Mouse (Mus musculus): ENCODE measurements around the gene Chst11. TPM values are rescaled to one million over a fixed set of nuclear protein-coding genes. Genes with fewer than 3 reads are reported as not detected.

Gene Chst11
- polyA plus RNA-seq (2016; fragmentation: Nextera tagmentation; extraction: Ambion mirVana) = 0.99 and 1.1 TPM in 2 replicates

DNA sequence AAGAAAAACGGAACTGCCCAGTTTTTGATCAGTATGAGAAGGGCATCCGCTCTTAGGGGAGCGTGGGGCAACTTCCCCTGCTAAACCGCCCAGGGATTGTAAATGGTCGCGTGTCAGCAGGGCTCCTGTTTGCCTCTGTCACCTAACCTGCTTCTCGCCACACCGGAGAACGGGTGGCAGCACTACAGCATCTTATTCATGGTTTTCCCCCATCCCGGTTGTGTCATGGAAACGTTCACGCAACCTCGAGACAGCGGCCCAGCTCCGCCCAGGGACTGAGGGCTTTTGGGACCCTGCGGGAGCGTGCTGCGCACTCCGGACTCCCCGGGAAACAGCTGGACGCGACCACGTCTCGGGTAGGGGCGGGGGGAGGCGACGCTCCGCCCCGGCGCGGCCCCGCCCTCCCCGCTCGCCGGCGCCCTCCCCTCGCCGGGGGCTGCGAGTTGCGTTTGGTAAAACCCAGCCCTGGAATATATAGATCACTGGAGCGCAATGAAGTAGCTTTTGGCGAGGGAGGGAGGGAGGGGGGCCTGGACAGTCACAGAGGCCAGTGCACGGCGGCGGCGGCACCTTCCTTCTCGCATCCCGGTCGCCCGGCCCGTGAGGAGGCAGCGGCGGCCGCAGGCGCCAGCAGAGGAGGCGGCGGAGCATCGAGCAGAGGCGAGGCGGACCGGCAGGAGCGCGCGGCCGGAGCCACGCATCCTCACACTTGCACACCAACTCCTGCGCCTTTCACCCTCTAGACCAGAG is at the start of gene Chst11:
Chst11 (plus strand) TSS at position 549 of the 750 bp plus-strand sequence.
- H3K27me3 ChIP-seq (ENCODE audit: poor library complexity, severe bottlenecking) = peaks cover 78% of the 10 kb centered on the region

DNA sequence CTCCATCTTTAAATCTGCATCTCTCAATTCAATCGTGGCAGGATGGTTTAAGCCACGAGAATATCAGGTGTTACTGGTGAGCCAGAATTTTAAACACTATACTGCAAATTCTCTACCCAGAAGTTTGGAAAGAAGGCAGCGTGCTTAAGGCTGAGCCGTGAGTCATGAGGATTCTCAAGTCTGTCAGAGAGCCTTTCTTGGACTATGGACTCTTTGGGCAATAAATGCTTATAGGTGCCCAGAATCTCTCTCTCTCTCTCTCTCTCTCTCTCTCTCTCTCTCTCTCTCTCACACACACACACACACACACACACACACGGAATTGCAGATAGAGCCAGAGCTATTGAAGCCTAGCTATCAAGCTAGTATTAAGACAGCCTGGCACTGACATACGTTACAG is 49.5 kb upstream of the Chst11 start:
- 89% methylated on average over 6 of the region's 6 CpGs for WGBS
- DNase-seq (ENCODE audit: extremely low spot score, low spot score) = no peak
- Histone ChIP-seq H3K27me3 (ENCODE audit: poor library complexity, severe bottlenecking) (no peaks in the 10 kb centered on the region), H3K4me1 (no peaks in the 10 kb centered on the region), H3K27ac (no peak overlapping the region), H3K9me3 (peaks cover 3% of the 10 kb centered on the region; the same call in 1 of the 2 replicates), H3K36me3 (replicated peaks) (no peaks in the 10 kb centered on the region), H3K4me3 (no peak overlapping the region)

More for the DNA sequence above, at the start of gene Chst11:
- Histone ChIP-seq H3K4me1 (peaks cover 47% of the 10 kb centered on the region), H3K4me3 (peak within 1 kb of the TSS; percentile 84), H3K36me3 (replicated peaks) (no peaks in the 10 kb centered on the region), H3K9me3 (no peaks in the 10 kb centered on the region), H3K27ac (peak within 1 kb of the TSS; percentile 89)
- peak; percentile 82 for DNase-seq (ENCODE audit: extremely low spot score, low spot score)
- WGBS = 0% methylated on average over 65 of the region's 67 CpGs

DNA sequence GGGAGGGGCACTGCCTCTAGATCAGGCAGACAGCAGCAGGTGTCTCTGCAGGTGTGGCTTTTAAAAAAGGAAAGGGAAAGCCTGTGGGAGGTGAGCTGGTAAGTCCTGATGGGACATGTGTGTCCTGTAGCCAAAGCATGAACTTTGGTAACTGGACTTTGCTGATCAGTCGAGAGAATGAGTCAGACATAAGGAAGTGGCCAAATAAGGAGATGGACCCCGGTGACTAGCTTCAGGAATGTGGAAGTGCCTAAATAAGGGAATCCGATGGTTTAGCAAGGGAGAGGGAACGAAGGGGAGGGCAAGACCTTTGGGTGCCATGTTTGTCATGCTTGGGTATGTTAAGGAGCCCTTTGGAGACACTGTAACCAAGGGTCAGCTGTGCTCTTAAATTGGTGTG is 31.9 kb upstream of the Chst11 start:
- Histone ChIP-seq H3K4me3 (no peak overlapping the region), H3K4me1 (0 out of 2 replicates have a peak, but pooled peaks cover 2% of the 10 kb centered on the region), H3K27me3 (ENCODE audit: poor library complexity, severe bottlenecking) (no peaks in the 10 kb centered on the region), H3K36me3 (replicated peaks) (no peaks in the 10 kb centered on the region), H3K27ac (no peak overlapping the region), H3K9me3 (peaks cover 12% of the 10 kb centered on the region)
- WGBS = 88% methylated on average over 4 of the region's 4 CpGs
- DNase-seq (ENCODE audit: extremely low spot score, low spot score) = no peak

DNA sequence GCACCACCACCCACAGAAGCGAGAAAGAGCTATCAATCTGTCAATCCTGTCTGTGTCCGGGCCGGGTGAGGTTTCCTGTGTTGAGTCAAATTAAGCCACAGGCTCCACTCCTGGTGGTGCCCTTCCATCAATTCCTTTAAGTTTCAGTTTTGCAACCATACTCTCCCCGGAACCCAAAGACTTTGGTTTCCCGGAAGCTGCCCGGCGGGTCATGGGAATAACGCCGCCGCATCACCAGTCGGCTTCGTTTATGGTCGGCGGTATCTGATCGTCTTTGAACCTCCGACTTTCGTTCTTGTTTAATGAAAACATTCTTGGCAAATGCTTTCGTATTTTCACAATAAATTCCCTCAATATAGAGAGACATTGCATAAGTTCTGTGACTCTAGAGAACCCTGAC is 30.2 kb upstream of the Chst11 start:
- H3K9me3 ChIP-seq = peaks cover 12% of the 10 kb centered on the region
- no peaks in the 10 kb centered on the region for H3K27me3 ChIP-seq (ENCODE audit: poor library complexity, severe bottlenecking)
- WGBS = 93% methylated on average over 18 of the region's 18 CpGs
- no peak overlapping the region for H3K27ac ChIP-seq
- H3K4me1 ChIP-seq = 0 out of 2 replicates have a peak, but pooled peaks cover 1% of the 10 kb centered on the region
- no peak overlapping the region for H3K4me3 ChIP-seq
- DNase-seq (ENCODE audit: extremely low spot score, low spot score) = no peak
- no peaks in the 10 kb centered on the region for H3K36me3 ChIP-seq (replicated peaks)

DNA sequence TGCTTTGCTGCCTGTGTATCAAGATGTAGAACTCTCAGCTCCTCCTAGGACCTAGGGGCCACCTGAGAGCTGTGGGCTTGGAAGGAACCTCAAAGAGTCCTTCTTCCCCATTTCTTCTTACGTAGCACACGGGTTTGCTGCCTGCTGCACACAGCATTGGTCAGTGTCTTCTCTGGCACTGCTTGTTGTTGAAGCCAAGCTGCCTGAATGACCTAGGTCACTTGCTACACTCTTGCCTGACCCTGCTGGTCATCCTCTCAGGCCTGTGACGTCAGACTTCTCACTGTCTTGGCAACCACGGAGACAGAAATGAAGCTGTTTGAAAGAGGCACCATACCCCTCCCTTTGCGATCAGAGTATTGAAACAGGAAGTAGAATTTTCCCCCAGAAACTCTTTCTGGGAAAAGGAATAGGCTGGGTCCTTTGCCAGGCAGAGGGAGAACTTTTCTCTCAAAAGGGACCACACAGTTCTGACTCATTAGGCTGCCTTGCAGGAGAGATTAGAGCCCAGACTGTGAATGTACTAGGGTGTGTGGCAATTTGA is 27.0 kb upstream of the Chst11 start:
- Histone ChIP-seq H3K4me3 (no peak overlapping the region), H3K4me1 (no peaks in the 10 kb centered on the region), H3K36me3 (replicated peaks) (no peaks in the 10 kb centered on the region), H3K27ac (no peak overlapping the region), H3K9me3 (peaks cover 12% of the 10 kb centered on the region), H3K27me3 (ENCODE audit: poor library complexity, severe bottlenecking) (no peaks in the 10 kb centered on the region)
- no peak for DNase-seq (ENCODE audit: extremely low spot score, low spot score)
- WGBS = 81% methylated on average over 5 of the region's 5 CpGs

DNA sequence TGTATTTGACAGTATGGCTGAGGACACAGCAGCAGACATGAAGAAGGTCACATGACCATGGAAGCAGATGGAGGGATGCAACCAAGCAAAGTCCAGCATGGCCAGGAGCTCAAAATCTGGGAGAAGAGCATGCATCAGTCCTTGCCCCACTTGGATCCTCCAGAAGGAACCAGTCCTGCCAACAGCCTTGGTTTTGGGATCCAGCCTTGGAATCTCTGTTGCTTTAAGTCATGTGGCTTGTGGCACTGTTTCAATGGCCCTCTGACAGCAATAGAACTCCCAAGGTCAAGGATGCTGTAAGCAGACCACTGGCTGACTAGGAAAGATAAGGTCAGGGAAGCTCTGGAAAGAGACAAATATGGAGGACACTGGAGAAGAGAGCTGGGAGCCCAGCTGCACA is 26.0 kb upstream of the Chst11 start:
- Histone ChIP-seq H3K4me1 (no peaks in the 10 kb centered on the region), H3K36me3 (replicated peaks) (no peaks in the 10 kb centered on the region), H3K27ac (no peak overlapping the region), H3K4me3 (no peak overlapping the region), H3K27me3 (ENCODE audit: poor library complexity, severe bottlenecking) (no peaks in the 10 kb centered on the region), H3K9me3 (peaks cover 7% of the 10 kb centered on the region)
- no peak for DNase-seq (ENCODE audit: extremely low spot score, low spot score)

DNA sequence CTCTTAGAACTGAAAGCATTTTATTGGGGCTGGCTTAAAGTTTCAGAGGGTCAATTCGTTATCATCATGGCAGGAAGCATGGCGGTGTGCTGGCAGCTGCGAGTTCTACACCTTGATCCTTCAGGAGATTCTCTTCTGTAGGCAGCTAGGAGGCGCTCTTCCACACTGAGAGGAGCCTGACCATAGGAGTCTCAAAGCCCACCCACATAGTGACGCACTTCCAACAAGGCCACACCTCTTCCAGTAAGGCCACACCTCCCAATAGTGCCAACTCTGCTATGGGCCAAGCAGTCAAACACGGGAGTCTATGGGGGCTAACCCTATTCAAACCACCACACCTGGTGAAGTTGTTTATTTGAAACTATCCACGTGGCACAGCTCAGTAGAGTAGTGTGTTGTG is 24.0 kb upstream of the Chst11 start:
- H3K27me3 ChIP-seq (ENCODE audit: poor library complexity, severe bottlenecking) = no peaks in the 10 kb centered on the region

DNA sequence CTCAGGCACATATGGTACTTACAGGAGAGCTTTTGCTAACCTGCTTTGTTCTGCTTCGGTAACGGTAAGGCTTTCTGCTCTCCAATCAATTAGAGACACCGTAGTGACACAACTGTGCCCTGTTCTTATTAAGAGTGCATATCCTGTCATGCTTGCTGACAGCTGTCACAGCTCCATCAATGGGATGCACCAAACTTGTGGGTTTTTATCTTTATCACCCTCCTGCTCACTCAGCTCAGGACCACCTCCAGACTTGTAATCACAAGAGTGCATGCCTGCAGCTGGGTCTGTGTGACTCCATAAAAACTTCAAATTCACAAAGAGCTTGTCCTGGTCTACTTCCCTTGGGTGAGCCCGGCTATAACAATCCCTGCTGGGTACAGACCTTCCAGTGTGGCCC is 23.3 kb upstream of the Chst11 start:
- H3K9me3 ChIP-seq = no peaks in the 10 kb centered on the region
- no peaks in the 10 kb centered on the region for H3K27me3 ChIP-seq (ENCODE audit: poor library complexity, severe bottlenecking)
- no peak overlapping the region for H3K27ac ChIP-seq
- H3K4me1 ChIP-seq = no peaks in the 10 kb centered on the region
- 93% methylated on average over 4 of the region's 4 CpGs for WGBS
- H3K4me3 ChIP-seq = no peak overlapping the region
- no peak for DNase-seq (ENCODE audit: extremely low spot score, low spot score)
- H3K36me3 ChIP-seq (replicated peaks) = no peaks in the 10 kb centered on the region

More for the DNA sequence above, 24.0 kb upstream of the Chst11 start:
- Histone ChIP-seq H3K27ac (no peak overlapping the region), H3K36me3 (replicated peaks) (no peaks in the 10 kb centered on the region), H3K9me3 (no peaks in the 10 kb centered on the region), H3K4me1 (no peaks in the 10 kb centered on the region), H3K4me3 (no peak overlapping the region)
- no peak for DNase-seq (ENCODE audit: extremely low spot score, low spot score)
- 46% methylated on average over 7 of the region's 7 CpGs for WGBS

DNA sequence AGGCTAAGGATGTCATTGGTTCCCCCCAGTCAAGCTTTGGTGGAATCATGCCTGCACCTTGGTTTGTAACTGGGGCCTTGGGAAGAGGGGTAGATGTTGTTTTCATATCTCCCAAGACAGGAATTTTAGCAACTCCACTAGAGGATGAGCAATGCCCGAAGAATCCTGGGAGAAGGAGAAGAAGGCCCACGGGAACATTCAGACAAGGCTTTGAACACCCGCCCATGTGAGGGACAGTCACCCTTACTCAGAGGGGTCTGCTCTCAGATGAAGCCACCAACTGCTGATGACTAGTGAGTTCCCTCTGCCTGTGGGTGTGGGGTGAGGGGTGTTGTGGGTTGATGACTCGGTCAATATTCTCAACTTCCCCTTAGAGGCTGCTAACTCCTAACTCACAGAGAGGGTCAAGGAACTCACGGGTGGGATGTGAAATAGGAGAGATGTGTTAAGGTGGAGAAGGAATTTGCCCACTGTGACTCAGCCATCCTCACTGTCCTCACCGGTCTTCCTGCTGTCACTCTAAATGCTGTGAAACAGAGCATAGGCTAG is 22.8 kb upstream of the Chst11 start:
- no peak for DNase-seq (ENCODE audit: extremely low spot score, low spot score)
- no peak overlapping the region for H3K4me3 ChIP-seq
- WGBS = 86% methylated on average over 6 of the region's 6 CpGs
- H3K4me1 ChIP-seq = no peaks in the 10 kb centered on the region
- no peaks in the 10 kb centered on the region for H3K9me3 ChIP-seq
- no peaks in the 10 kb centered on the region for H3K36me3 ChIP-seq (replicated peaks)
- no peak overlapping the region for H3K27ac ChIP-seq
- H3K27me3 ChIP-seq (ENCODE audit: poor library complexity, severe bottlenecking) = no peaks in the 10 kb centered on the region

DNA sequence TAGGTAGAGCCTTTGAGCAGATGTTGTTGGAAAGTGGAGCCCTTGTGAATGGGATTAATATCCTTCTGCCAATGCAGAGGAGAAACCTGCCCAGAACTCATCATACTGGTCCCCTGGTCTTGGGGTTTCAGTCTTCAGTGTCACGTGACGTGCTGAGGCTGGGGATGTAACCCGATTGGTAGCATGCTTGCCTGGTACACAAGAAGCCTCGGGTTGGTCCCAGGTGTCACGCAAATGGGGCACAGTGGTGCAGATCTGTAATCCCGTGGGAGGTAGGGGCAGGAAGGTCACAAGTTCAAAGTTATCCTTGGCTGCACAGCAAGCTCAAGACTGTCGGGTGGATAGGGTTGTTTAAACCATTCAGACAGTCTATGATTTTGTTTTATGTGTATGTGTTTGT is 20.8 kb upstream of the Chst11 start:
- H3K9me3 ChIP-seq = no peaks in the 10 kb centered on the region
- 82% methylated on average over 7 of the region's 7 CpGs for WGBS
- no peaks in the 10 kb centered on the region for H3K36me3 ChIP-seq (replicated peaks)
- peaks cover 4% of the 10 kb centered on the region; the same call in 1 of the 2 replicates for H3K4me1 ChIP-seq
- no peak overlapping the region for H3K4me3 ChIP-seq
- DNase-seq (ENCODE audit: extremely low spot score, low spot score) = no peak
- H3K27ac ChIP-seq = no peak overlapping the region
- H3K27me3 ChIP-seq (ENCODE audit: poor library complexity, severe bottlenecking) = no peaks in the 10 kb centered on the region

DNA sequence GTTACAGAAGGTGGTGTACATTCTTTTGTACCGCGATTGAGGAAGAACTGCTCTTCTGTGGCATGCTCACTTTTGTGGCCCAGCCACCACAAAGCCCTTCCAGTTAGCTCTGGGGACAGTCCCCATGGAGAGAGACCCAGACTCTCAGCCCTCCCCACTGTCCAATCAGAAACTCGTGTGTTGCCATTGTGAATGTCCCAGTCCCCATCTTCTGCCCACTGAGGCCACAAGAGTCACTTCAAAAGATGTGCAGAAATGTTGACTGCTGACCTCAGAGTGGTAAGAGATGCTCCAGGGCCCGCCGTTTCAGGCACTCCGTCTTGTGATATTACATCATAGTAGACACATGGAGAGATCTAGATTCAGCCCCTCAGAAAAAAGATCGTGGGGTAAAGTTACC is 18.6 kb upstream of the Chst11 start:
- no peaks in the 10 kb centered on the region for H3K36me3 ChIP-seq (replicated peaks)
- DNase-seq (ENCODE audit: extremely low spot score, low spot score) = no peak
- peaks cover 6% of the 10 kb centered on the region; the same call in 1 of the 2 replicates for H3K4me1 ChIP-seq
- H3K27me3 ChIP-seq (ENCODE audit: poor library complexity, severe bottlenecking) = no peaks in the 10 kb centered on the region
- H3K27ac ChIP-seq = no peak overlapping the region
- H3K9me3 ChIP-seq = no peaks in the 10 kb centered on the region
- WGBS = 86% methylated on average over 7 of the region's 7 CpGs
- no peak overlapping the region for H3K4me3 ChIP-seq

DNA sequence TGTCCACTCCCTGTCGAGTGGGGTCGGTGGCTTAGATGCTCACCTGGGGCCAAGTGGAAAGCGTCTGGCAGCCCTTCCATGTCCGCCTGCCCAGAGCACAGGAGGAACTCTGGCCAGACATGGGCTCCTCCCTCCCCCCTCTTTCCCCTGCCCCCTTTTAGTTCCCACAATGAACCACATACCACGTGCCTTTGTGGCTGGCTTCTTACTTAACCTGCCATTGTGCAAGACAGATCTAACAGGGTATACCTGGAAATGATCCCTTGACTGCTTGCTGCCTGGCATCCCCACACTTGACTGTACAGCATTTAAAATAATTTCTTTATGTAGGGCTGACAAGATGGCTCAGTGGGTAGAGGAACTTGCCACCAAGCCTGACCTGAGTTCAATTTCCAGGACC is 15.7 kb upstream of the Chst11 start:
- Histone ChIP-seq H3K27ac (no peak overlapping the region), H3K4me1 (peaks cover 6% of the 10 kb centered on the region; the same call in 1 of the 2 replicates), H3K36me3 (replicated peaks) (no peaks in the 10 kb centered on the region), H3K9me3 (no peaks in the 10 kb centered on the region), H3K27me3 (ENCODE audit: poor library complexity, severe bottlenecking) (no peaks in the 10 kb centered on the region), H3K4me3 (no peak overlapping the region)
- 75% methylated on average over 5 of the region's 5 CpGs for WGBS
- DNase-seq (ENCODE audit: extremely low spot score, low spot score) = no peak

DNA sequence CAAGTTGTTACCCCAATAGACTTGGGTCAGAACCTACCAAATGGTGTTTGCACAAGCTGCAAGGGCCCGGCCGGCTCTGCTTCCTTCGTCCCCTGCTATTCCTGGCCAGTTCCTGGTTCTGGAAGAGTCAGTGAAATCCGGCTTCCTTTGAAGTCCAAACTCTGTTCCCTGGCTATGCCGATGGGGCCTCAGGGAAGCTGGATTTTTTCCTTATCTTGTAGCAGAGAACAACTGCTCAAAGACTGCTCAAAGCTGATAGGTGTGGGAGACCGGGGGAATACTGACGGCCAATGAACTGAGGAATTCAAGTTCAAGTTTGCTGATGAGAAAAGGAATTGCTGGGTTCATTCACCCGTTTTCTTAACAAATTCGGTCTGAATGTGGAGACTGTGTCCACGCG is 13.7 kb upstream of the Chst11 start:
- H3K4me3 ChIP-seq = no peak overlapping the region
- peaks cover 6% of the 10 kb centered on the region; the same call in 1 of the 2 replicates for H3K4me1 ChIP-seq
- no peak for DNase-seq (ENCODE audit: extremely low spot score, low spot score)
- H3K27me3 ChIP-seq (ENCODE audit: poor library complexity, severe bottlenecking) = no peaks in the 10 kb centered on the region
- no peaks in the 10 kb centered on the region for H3K36me3 ChIP-seq (replicated peaks)
- H3K9me3 ChIP-seq = no peaks in the 10 kb centered on the region
- H3K27ac ChIP-seq = no peak overlapping the region
- 90% methylated on average over 11 of the region's 11 CpGs for WGBS
